Mouse (Mus musculus) CH12.LX (cell line): ENCODE measurements at regions not wholly inside any gene's neighbourhood (a gene's known extent, or its start where the extent isn't known, plus 50 kb on each side); places are given as distances from the start of the nearest gene placed in this dataset.
A peak's percentile ranks its signal among the peaks of the same experiment; 100 is the strongest.

Experiments used
- DNase-seq: peaks from one replicate; pipeline ENCODE4 v3.0.0-alpha.2; 2013; ENCODE audit errors: extremely low read depth
- H3K27ac ChIP-seq: 2 replicates; pipeline ENCODE4 v1.5.1; 2012; ENCODE audit warnings: low read depth, mild to moderate bottlenecking, control low read depth, moderate library complexity; ENCODE audit not compliant: insufficient read depth
- H3K27me3 ChIP-seq: replicated peaks from 2 replicates; pipeline ENCODE3; 2012; ENCODE audit warnings: inconsistent platforms
- H3K36me3 ChIP-seq, 2 experiments: replicated peaks in 1 of 2; 2 replicates each; pipeline versions ENCODE3 to v1.6.1; 2012; ENCODE audit warnings: inconsistent platforms in 1 of 2, low read length in 1 of 2, mild to moderate bottlenecking in 1 of 2, mixed read lengths in 1 of 2, moderate library complexity in 1 of 2; ENCODE audit not compliant: control insufficient read depth in 1 of 2, insufficient read depth in 1 of 2
- H3K4me1 ChIP-seq, 2 experiments: 2 replicates each; pipeline ENCODE4 v1.6.1; 2012; ENCODE audit warnings: inconsistent platforms in 1 of 2, moderate library complexity in 1 of 2; ENCODE audit not compliant: insufficient read depth in 2 of 2, control insufficient read depth in 1 of 2
- H3K4me2 ChIP-seq: 2 replicates; pipeline ENCODE4 v1.6.1; 2012; ENCODE audit warnings: low read depth, mild to moderate bottlenecking, control low read depth; ENCODE audit not compliant: poor library complexity, insufficient read depth, severe bottlenecking
- H3K4me3 ChIP-seq, 3 experiments: fragments of 150-350 bp in 1 of 3; sonication (generic) in 1 of 3; replicated peaks in 1 of 3; 2 replicates each; pipeline versions ENCODE3 to v1.5.1; 2011 to 2012; ENCODE audit warnings: low read depth in 2 of 3, low read length in 2 of 3, mild to moderate bottlenecking in 2 of 3, moderate library complexity in 2 of 3, control low read depth in 1 of 3, improper control_type of control experiment in 1 of 3, inconsistent platforms in 1 of 3, mixed read lengths in 1 of 3; ENCODE audit not compliant: poor library complexity in 1 of 3
- H3K79me2 ChIP-seq: replicated peaks from 2 replicates; pipeline ENCODE4 v1.6.1; 2012; ENCODE audit warnings: mild to moderate bottlenecking, moderate library complexity; ENCODE audit not compliant: control insufficient read depth, poor library complexity, insufficient read depth, severe bottlenecking; ENCODE audit errors: extremely low read depth
- H3K9ac ChIP-seq: 2 replicates; pipeline ENCODE4 v1.6.1; 2012; ENCODE audit warnings: low read depth, mild to moderate bottlenecking, control low read depth, moderate library complexity; ENCODE audit not compliant: insufficient read depth
- H3K9me3 ChIP-seq: replicated peaks from 2 replicates; pipeline ENCODE3; 2012; ENCODE audit warnings: low read length, inconsistent platforms, mixed read lengths
- CHD1 ChIP-seq: IDR thresholded peaks from 2 replicates; pipeline ENCODE4 v1.6.1; 2012; ENCODE audit warnings: low read depth, low read length, improper control_type of control experiment, inconsistent platforms
- CHD2 ChIP-seq: IDR thresholded peaks from 2 replicates; pipeline ENCODE4 v1.6.1; 2011; ENCODE audit warnings: low read length, improper control_type of control experiment
- CTCF ChIP-seq, 2 experiments: IDR thresholded peaks in 1 of 2; conservative IDR thresholded peaks in 1 of 2; 2 replicates each; pipeline ENCODE4 v1.5.1; 2011 to 2012; ENCODE audit warnings: low read depth in 2 of 2, low read length in 2 of 2, improper control_type of control experiment in 1 of 2, inconsistent platforms in 1 of 2, mild to moderate bottlenecking in 1 of 2, moderate library complexity in 1 of 2
- E2F4 ChIP-seq: IDR thresholded peaks from 2 replicates; pipeline ENCODE4 v1.6.1; 2011; ENCODE audit warnings: low read depth, low read length, improper control_type of control experiment; ENCODE audit not compliant: insufficient replicate concordance
- EP300 ChIP-seq: IDR thresholded peaks from 2 replicates; pipeline ENCODE4 v1.6.1; 2011; ENCODE audit warnings: low read length, improper control_type of control experiment
- ETS1 ChIP-seq: conservative IDR thresholded peaks from 2 replicates; pipeline ENCODE4 v1.6.1; 2012; ENCODE audit warnings: low read depth, mild to moderate bottlenecking, inconsistent platforms, low read length, improper control_type of control experiment, moderate library complexity
- HCFC1 ChIP-seq: IDR thresholded peaks from 2 replicates; pipeline ENCODE4 v1.6.1; 2012; ENCODE audit warnings: low read depth, mild to moderate bottlenecking, inconsistent platforms, low read length, improper control_type of control experiment
- IRF4 ChIP-seq: IDR thresholded peaks from 2 replicates; pipeline ENCODE4 v1.6.1; 2014; ENCODE audit warnings: low read depth, mild to moderate bottlenecking, inconsistent platforms, low read length, improper control_type of control experiment
- JUN ChIP-seq: IDR thresholded peaks from 2 replicates; pipeline ENCODE4 v1.6.1; 2011; ENCODE audit warnings: low read depth, mild to moderate bottlenecking, low read length, improper control_type of control experiment, moderate library complexity; ENCODE audit not compliant: insufficient read depth
- JUND ChIP-seq: conservative IDR thresholded peaks from 2 replicates; pipeline ENCODE4 v1.6.1; 2011; ENCODE audit warnings: low read depth, low read length, improper control_type of control experiment
- MAX ChIP-seq: IDR thresholded peaks from 2 replicates; pipeline ENCODE4 v1.6.1; 2011; ENCODE audit warnings: low read length, improper control_type of control experiment
- MAZ ChIP-seq: IDR thresholded peaks from 2 replicates; pipeline ENCODE4 v1.6.1; 2012; ENCODE audit warnings: low read depth, mild to moderate bottlenecking, inconsistent platforms, low read length, improper control_type of control experiment, moderate library complexity
- MEF2A ChIP-seq: IDR thresholded peaks from 2 replicates; pipeline ENCODE4 v1.6.1; 2014; ENCODE audit warnings: low read depth, mild to moderate bottlenecking, inconsistent platforms, low read length, improper control_type of control experiment, borderline replicate concordance
- MXI1 ChIP-seq: IDR thresholded peaks from 2 replicates; pipeline ENCODE4 v1.6.1; 2011; ENCODE audit warnings: mild to moderate bottlenecking, low read depth, low read length, improper control_type of control experiment
- MYC ChIP-seq: IDR thresholded peaks from 2 replicates; pipeline ENCODE4 v1.6.1; 2011; ENCODE audit warnings: low read depth, mild to moderate bottlenecking, improper control_type of control experiment, low read length
- NELFE ChIP-seq: IDR thresholded peaks from 2 replicates; pipeline ENCODE4 v1.6.1; 2011; ENCODE audit warnings: low read depth, low read length, improper control_type of control experiment
- POLR2A ChIP-seq: IDR thresholded peaks from 2 replicates; pipeline ENCODE4 v1.6.1; 2011; ENCODE audit warnings: low read depth, mild to moderate bottlenecking, improper control_type of control experiment, low read length
- RAD21 ChIP-seq: IDR thresholded peaks from 2 replicates; pipeline ENCODE4 v1.6.1; 2011; ENCODE audit warnings: low read depth, mild to moderate bottlenecking, low read length, improper control_type of control experiment, moderate library complexity
- SMC3 ChIP-seq: IDR thresholded peaks from 2 replicates; pipeline ENCODE4 v1.6.1; 2011; ENCODE audit warnings: low read depth, low read length, improper control_type of control experiment
- TBP ChIP-seq: conservative IDR thresholded peaks from 2 replicates; pipeline ENCODE4 v1.6.1; 2011; ENCODE audit warnings: low read depth, low read length, improper control_type of control experiment
- UBTF ChIP-seq: IDR thresholded peaks from 2 replicates; pipeline ENCODE4 v1.6.1; 2012; ENCODE audit warnings: low read depth, mild to moderate bottlenecking, inconsistent platforms, low read length, improper control_type of control experiment, moderate library complexity
- USF1 ChIP-seq: IDR thresholded peaks from 2 replicates; pipeline ENCODE4 v1.6.1; 2014; ENCODE audit warnings: low read depth, mild to moderate bottlenecking, inconsistent platforms, low read length, improper control_type of control experiment
- USF2 ChIP-seq: conservative IDR thresholded peaks from 2 replicates; pipeline ENCODE4 v1.6.1; 2011; ENCODE audit warnings: low read depth, low read length, improper control_type of control experiment
- ZC3H11A ChIP-seq: IDR thresholded peaks from 2 replicates; pipeline ENCODE4 v1.6.1; 2012; ENCODE audit warnings: low read depth, mild to moderate bottlenecking, inconsistent platforms, low read length, improper control_type of control experiment
- ZNF384 ChIP-seq: IDR thresholded peaks from 2 replicates; pipeline ENCODE4 v1.6.1; 2012; ENCODE audit warnings: low read depth, low read length, improper control_type of control experiment, inconsistent platforms
- dilution Hi-C: fragments of 300-500 bp; cut with MboI; formaldehyde crosslinking; loops from 2 replicates; pipeline ENCODE4 v1.14.3; 2020; ENCODE audit warnings: low sequenced_read_pairs; ENCODE audit not compliant: extremely low pct_unique_long_range_greater_than_20kb, extremely low pct_ligation_motif_present
- in situ Hi-C: fragments of 300-500 bp; cut with MboI; formaldehyde crosslinking; loops from 3 replicates; pipeline ENCODE4 v1.14.3; 2019; ENCODE audit warnings: low sequenced_read_pairs, low pct_ligation_motif_present, low pct_unique_long_range_greater_than_20kb, mixed read lengths

- Histone ChIP-seq H3K9ac (no peak overlapping the region), H3K79me2 (no peaks in the 10 kb centered on the region), H3K4me1 (no peaks in the 10 kb centered on the region), H3K36me3 (no peaks in the 10 kb centered on the region), H3K4me2 (no peak overlapping the region), H3K4me3 (no peak overlapping the region), H3K9me3 (no peaks in the 10 kb centered on the region), H3K27me3 (no peaks in the 10 kb centered on the region), H3K27ac (no peak overlapping the region)
- DNase-seq: no peak
- TF ChIP-seq IRF4: no peak
- TF ChIP-seq ZC3H11A: no peak
- no peak for TF ChIP-seq ETS1
- TF ChIP-seq ZNF384: no peak
- TF ChIP-seq CHD1: no peak
- TF ChIP-seq JUND: no peak
- TF ChIP-seq RAD21: no peak
- no peak for TF ChIP-seq CHD2
- in situ Hi-C loops (no loop called here), dilution Hi-C loops (no loop called here)
Measured at GRCm38 (mm10) chr3:34403586-34403985, 246.6 kb upstream of the Sox2 start.

GRCm38 (mm10) chr3:34391275-34391674 is 258.9 kb upstream of the Sox2 start:
- DNase-seq: peak; percentile 8
- H3K4me1 ChIP-seq: no peaks in the 10 kb centered on the region
- no peak overlapping the region for H3K4me2 ChIP-seq
- no peaks in the 10 kb centered on the region for H3K27me3 ChIP-seq
- no peak overlapping the region for H3K9ac ChIP-seq
- in situ Hi-C loops (no loop called here), dilution Hi-C loops (no loop called here)
- no peak overlapping the region for H3K4me3 ChIP-seq
- no peak overlapping the region for H3K27ac ChIP-seq
- H3K9me3 ChIP-seq: peaks cover 8% of the 10 kb centered on the region
- TF ChIP-seq MYC (no peak), POLR2A (no peak), NELFE (no peak), MAX (no peak), UBTF (no peak), MXI1 (no peak), EP300 (no peak), MAZ (no peak), JUN (no peak), CTCF (conservative IDR thresholded peaks at IDR 0.05 in 1 of 2, IDR thresholded peaks at IDR 0.05 in 1 of 2; ENCODE audit: low read depth in 2 of 2, low read length in 2 of 2) (peak; percentile 11; a peak in 1 of 4 replicates), TBP (no peak), JUND (no peak), HCFC1 (no peak), E2F4 (no peak), MEF2A (no peak), USF2 (no peak), SMC3 (peak; percentile 6; the same call in 1 of the 2 replicates), USF1 (no peak)
- H3K79me2 ChIP-seq: no peaks in the 10 kb centered on the region
- no peaks in the 10 kb centered on the region for H3K36me3 ChIP-seq
